Mouse (Mus musculus): ENCODE measurements at regions not wholly inside any gene's neighbourhood (a gene's known extent, or its start where the extent isn't known, plus 50 kb on each side); places are given as distances from the start of the nearest gene placed in this dataset.
A peak's percentile ranks its signal among the peaks of the same experiment; 100 is the strongest.

DNA sequence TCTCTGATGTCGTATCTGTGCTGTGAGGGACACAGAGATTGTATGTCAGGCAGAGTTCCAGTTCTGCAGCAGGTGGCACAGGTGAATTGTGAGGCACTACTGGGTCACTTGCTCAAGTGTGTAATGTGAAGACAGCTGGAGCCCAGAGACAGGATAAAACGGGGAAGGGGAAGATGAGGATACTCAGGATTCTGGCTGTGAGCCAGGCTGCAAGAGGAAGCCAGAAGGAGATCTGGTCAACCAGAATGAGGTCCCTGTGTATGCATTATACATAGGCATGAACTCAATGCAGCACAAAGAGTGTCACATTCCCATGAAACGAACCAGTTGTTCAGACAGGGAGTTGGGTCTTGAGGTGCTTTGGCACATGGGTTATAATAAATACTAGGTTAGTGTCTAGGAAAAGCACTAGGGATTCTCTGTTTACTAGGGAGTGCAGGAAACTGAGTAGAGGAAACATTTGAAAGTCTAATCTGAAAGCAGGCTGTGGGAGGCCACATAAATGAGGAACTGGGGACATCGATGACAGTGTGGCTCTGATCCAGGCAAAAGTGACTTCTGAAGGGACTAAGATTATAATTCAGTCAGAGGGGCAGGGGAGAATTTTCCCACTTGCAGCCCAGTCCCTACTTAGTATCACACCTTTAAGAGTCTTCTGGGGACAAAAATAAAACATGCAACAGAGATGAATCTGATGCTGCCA lies 109.9 kb upstream of the Rxfp2 start:
- peak; percentile 6 for DNase-seq (ENCODE audit: low spot score)

DNA sequence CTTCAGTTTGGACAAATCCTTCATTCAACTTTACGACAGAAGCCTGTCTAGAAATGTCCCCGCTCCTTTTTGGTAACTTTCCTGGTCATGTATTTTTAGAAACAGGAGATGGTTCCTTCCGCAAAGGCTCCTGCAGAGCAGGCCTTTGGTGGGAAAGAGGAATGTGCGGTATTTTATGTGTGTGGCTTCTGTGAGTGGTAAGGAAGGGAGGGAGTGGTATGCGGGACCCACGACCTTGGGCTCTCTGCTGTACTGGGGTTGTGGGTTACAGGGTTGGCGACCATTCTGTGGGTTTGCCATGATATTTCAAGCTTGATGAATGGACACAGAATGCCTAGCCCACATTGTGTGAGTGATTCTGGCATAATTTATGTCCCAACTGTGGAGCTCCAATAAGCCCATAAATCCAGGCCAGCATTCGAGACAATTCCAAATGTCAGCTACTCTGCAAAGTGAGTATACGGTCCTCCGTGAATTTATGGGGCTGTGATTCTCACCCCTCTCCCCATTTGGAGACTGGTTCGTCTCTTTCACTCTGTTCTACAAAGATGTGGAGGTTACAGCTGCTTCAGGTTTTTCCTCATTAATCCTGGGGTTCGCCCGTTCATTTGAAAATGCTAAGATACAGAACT lies 109.3 kb upstream of the Rxfp2 start:
- DNase-seq (ENCODE audit: low spot score): peak; percentile 13

DNA sequence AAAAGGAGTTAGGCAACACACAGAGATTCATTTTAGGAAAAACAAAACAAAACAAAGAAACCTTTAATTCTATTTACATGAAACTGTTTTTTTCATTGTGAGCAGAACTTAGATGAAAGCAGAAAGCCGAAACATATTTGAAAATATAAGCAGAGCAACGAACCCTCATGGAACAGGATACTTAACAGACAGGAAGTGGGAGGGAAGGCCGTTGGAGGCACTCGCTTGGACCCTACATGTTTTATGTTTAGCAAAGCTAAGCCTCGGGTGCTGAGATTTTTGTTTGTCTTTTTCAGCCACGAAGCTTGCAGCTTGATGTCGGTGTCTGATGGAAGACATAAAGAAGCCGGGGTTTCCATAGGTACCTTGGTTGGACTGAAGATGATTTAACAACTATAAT lies 108.5 kb upstream of the Rxfp2 start:
- no peak for DNase-seq (ENCODE audit: low spot score)

DNA sequence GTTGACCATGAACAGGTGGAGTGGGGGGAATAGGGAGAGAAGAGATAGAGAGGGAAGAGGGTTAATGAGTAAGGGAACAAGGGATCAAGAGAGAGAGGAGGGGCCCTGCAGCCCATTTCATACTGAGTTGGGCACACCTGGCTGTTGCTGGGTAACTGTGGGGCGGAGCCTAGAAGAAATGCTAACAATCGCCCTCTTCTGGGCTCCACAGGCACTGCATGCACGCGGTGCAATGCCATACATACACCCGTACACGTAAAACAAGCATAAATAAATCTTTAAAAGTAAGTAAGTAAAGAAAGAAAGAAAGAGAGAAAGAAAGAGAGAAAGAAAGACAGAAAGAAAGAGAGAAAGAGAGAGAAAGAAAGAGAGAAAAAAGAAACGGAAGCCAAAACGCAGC lies 106.5 kb upstream of the Rxfp2 start:
- DNase-seq (ENCODE audit: low spot score): no peak

DNA sequence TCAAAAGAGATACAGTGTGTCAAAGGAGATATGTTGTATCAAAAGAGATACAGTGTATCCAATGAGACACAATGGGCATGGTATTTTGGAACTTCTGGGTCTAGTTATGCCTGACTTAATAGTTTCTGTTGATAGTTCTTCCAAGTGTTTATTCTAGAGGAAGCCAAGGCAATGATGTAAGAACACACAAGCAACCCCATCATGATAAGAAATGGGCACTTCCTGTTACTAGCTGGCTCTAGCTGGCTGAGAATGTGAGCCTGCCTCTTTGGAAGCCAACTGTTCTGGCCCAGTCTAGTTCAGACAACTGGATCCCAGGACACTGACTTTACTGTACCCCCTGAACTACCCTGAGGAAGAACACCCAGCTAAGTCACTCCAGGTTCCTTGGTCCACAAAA lies 102.7 kb upstream of the Rxfp2 start:
- no peak for DNase-seq (ENCODE audit: low spot score)

DNA sequence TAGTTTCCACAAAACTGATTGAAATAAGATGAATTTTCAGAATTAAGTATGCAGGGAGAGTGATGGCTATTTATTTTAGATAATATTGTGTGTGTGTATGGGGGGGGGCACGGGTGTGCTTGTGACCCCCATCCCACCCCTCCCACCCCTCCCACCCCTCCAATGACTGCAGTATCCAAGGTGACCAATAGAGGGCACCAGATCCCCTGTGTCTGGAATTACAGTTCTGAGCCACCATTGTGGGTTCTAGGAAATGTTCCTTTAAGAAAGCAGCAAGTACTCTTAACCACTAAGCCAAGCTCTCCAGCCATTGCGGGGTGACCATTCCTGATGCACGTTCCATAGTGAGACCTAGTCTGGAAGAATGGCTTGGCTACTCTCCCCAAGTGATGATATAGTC lies 101.1 kb upstream of the Rxfp2 start:
- DNase-seq (ENCODE audit: low spot score): no peak

DNA sequence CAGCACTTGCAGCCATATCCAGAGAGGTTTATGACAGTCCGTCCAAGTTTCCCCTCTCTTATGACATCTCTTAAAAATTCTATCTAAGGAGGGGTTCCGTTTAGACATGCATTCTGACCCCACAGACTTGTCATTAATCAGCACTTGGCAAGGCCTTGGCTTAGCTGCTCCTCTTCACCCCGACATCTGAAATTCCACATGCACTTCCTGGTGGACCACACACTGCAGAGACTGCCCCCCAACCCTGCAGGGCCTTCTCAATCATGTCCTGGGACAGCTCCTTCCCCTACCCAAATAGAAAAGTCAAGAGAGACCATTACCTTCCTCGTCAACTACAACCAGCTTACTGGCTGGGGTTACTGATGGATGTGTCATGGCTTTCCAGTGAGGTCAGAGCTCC lies 99.4 kb upstream of the Rxfp2 start:
- DNase-seq (ENCODE audit: low spot score): no peak

DNA sequence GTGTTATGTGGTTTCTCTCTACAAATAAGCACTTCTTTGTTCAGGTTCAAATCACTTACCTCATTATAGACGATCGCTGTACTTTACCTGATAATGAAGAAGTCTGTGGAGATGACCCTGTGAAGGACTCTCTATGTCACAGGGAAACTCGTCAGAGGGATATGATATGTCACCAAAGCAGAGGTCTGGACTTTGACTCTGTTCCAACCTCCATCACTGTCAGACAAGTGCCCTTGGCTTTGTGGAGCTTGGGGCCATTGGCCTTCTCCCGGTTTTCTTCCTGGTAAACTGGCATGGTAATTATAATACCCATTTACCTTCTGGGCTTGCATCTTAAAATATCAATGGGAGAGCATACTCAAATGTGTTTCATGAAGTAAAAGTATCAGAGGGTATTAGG lies 98.1 kb upstream of the Rxfp2 start:
- no peak for DNase-seq (ENCODE audit: low spot score)

DNA sequence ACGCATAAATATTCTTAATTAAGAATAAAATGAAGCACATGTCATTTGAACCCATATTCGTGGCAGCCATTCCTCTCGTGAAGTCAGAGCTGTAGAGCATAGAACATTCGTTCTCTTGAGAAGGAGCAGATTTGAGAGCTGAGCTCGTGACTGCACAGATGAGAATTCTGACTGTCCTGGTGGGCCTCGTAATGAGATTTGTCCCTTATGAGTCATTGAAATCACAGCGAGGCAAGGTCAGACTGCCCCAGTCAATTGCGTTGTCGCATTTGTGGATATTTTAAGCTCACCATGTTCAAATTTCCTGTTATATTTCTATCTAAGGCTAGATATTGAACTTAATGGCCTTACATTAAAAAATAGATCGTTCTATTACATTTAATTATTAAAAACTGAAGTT lies 94.0 kb upstream of the Rxfp2 start:
- no peak for DNase-seq (ENCODE audit: low spot score)

DNA sequence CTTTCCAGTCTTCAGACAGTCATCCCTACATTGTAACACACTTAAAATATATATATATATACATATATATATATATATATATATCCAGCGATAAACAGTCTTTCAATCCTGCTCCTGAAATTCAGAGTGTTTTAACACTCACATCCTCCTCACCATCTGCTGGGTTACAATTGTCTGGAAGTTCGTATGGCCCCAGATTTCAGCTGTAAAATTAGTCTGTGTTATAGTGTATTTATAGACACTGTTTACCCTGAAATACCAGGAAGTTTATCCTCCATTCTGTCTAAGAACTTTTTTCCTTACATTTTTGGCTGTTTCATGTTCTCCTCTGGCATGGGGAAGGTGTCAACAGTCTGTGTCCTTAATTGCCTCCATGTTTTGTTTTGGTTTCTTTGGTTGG lies 91.7 kb upstream of the Rxfp2 start:
- DNase-seq (ENCODE audit: low spot score): no peak

DNA sequence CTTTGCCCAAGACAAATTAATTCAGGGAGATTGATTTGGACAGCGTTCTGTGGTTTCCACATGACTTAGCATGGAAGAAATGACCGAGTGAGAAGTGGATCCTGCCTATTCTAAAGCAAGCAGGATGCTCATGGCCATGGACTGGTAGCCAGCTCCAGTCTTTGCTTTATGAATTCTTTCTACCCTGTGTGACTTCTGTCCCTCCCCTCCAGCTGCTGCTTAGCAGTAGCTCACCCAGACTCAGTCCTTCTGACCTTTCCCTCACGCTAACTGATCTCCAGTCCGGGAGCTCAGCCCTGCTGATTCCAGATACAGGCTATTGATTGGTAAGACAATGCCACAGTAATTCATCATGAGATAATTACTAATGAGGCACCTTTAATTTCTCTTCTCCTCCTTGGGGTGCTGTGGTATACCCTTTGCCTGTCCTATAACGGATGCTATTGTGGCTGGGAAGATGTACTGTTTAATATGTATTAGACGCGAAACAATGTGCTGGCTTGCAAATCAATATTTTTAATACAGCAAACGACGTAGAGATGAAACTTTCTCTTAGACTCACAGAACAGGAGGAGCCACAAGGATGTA lies 86.8 kb upstream of the Rxfp2 start:
- no peak for DNase-seq (ENCODE audit: low spot score)

DNA sequence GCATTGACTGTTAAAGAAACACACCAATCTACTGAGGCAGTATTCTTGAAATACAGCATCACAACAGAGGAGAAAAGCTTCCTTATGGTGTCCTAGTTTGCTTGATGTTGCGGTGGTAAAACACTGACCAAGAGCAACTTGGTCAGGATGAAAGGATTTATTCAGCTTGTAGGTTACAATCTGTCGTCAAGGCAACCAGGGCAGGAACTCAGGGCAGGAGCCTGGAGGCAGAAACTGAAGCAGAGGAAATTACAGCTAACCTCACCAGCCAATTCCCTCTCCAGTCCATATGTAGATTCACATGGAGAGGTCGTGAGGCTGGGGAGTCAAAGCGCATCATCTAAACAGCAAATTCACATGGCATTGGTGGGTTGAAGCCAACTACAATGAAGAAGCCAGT lies 86.3 kb upstream of the Rxfp2 start:
- DNase-seq (ENCODE audit: low spot score): no peak

DNA sequence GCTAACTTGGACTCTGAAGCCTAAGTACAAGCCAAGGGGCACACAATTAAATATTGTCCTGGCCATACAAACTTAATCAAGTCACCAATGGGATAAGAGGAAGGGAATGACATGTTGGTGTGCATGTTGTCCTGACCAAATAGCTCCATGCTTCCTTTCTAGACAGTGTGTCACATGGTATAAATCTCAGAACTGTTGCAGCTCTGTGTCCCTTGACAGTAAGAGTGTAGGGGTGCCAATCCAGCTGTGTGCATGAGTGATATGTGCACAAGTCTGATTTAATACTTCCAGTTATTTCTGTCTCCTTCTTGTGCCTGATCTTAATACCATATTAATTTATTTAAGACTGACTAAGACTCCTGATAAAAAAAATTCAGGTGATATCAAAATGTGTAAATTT lies 72.8 kb upstream of the Rxfp2 start:
- peak; percentile 10 for DNase-seq (ENCODE audit: low spot score)

DNA sequence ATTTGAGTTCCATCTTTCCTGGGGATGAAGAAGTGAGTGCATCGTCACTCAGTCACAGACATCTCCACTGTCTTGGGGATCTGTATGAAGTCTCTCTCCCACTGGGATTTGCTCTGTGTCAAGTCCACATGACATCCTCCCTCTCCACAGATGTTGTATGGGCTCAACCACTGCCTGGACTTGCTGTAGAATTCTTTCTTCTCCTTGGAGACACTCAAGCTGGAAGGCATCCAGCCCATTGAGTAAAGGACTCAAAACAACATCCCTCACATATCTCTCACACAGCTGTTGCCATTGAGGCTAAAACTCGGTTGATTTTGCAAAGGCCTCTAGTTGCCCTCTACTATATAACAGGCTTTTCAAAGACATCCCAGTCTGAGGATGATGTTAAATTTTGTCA lies 71.0 kb upstream of the Rxfp2 start:
- peak; percentile 63 for DNase-seq (ENCODE audit: low spot score)

DNA sequence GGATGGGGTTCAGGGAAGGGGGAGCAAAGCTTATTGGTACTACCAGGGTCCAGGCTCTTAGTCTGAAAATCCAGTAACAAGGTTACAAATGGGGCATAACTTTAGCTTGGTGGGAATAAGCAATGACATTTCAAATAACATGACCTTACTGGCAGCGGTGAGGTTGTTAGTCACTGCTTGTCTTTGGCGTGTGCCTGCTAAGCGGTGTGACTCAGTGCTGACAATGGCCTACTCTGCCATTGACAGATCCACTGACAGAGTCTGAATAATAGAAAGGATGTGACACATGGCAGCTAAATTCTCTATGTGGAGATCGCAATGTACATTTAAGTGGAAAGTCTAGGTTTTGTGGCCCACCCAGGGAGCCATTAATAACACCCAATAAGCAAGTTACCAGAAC lies 61.5 kb upstream of the Rxfp2 start:
- DNase-seq (ENCODE audit: low spot score): no peak

DNA sequence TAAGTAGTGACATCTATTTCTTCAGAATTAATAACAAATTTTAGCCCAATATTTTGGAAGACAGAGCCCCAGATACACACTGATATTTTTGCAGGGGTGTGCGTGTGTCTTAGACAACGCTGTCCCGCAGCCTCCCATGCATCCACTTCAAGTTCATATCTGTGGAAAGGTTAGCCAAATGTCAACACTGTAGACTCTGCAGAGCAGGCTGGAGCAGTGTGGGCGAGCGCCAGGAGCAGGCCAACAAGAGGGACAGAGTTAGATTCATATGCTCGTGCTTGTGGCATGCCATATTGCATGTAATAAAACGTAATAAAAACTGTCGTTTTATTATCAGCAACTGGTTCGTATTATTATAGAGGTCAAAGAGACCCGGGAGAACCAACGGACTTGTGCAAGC lies 57.3 kb upstream of the Rxfp2 start:
- DNase-seq (ENCODE audit: low spot score): peak; percentile 17

DNA sequence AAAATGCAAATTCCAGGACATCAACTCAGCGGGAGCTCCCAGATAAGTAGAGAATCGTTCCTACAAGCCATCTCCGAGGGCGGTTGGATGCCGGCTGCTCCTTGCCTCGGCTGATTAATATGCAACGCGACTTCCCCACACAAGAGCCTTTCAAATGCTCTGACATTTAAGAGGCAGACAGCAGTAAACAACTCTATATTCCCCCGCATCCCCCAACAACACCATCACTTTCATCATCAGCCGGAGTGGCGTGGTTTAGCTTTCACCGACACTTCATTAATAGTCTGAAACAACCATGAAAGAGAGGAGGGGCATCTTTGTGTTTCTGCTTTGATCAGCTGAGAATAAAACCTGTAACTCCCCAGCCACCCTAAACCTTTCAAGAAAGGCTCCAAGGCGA lies 53.7 kb upstream of the Rxfp2 start:
- no peak for DNase-seq (ENCODE audit: low spot score)

All from heart, adult 8-10 months (tissue).